Mouse (Mus musculus) heart, embryonic 15.5 days (tissue): Measurements from ENCODE around the gene Tmem221. TPM values are rescaled to one million over a fixed set of nuclear protein-coding genes. Genes with fewer than 3 reads are reported as not detected.
"Not testable (repeated sequence)": the region's sequence is repeated elsewhere in the genome, so short reads cannot be mapped to it uniquely, and the experiment has no call there.

Experiments
- ATAC-seq: fragments of 200-750 bp; cut with Nextera tagmentation; replicated peaks from 2 replicates; pipeline ENCODE4 v1.8.0; 2017; ENCODE audit warnings: low read depth, moderate TSS enrichment; ENCODE audit not compliant: insufficient number of reproducible peaks, insufficient read depth, low FRiP score
- H3K27ac ChIP-seq: fragments of 300-500 bp; sonication (generic); 2 replicates; pipeline ENCODE4 v1.5.1; 2015; ENCODE audit warnings: mild to moderate bottlenecking, inconsistent platforms
- H3K27me3 ChIP-seq: fragments of 300-500 bp; sonication (generic); 2 replicates; pipeline ENCODE4 v1.6.1; 2015; ENCODE audit warnings: inconsistent platforms
- H3K36me3 ChIP-seq: fragments of 300-500 bp; sonication (generic); 2 replicates; pipeline ENCODE4 v1.6.1; 2015; ENCODE audit warnings: mild to moderate bottlenecking, inconsistent platforms
- H3K4me1 ChIP-seq: fragments of 300-500 bp; sonication (generic); replicated peaks from 2 replicates; pipeline ENCODE4 v1.6.1; 2015; ENCODE audit warnings: inconsistent platforms
- H3K4me2 ChIP-seq: fragments of 300-500 bp; sonication (generic); 2 replicates; pipeline ENCODE4 v1.6.1; 2015; ENCODE audit warnings: inconsistent platforms, mild to moderate bottlenecking, moderate library complexity
- H3K4me3 ChIP-seq: fragments of 300-500 bp; sonication (generic); 2 replicates; pipeline ENCODE4 v1.5.1; 2015; ENCODE audit warnings: mild to moderate bottlenecking, inconsistent platforms
- H3K9ac ChIP-seq: fragments of 300-500 bp; sonication (generic); 2 replicates; pipeline ENCODE4 v1.6.1; 2015; ENCODE audit warnings: mild to moderate bottlenecking, inconsistent platforms
- H3K9me3 ChIP-seq: fragments of 300-500 bp; sonication (generic); replicated peaks from 2 replicates; pipeline ENCODE4 v1.6.1; 2016; ENCODE audit warnings: inconsistent platforms
- WGBS: fragments of 180-500 bp; shearing (Covaris S2); methylation state at CpG from one replicate; pipeline ENCODE4 v1.1.7; 2015; ENCODE audit warnings: mixed read lengths; 5-methylcytosine and 5-hydroxymethylcytosine counted together
- polyA plus RNA-seq: library from polyadenylated mRNA; unstranded; fragments of >200 nt; fragmentation: Nextera tagmentation; extraction: Ambion mirVana; gene quantifications from 2 replicates; pipeline ENCODE4 v1.2.1, GENCODE M21; 2015

The Tmem221 gene
- polyA plus RNA-seq, 1 experiment from 2014 or later, result 0.42 TPM

GRCm38 (mm10) chr8:71545053-71545452 is 13.6 kb downstream of the Tmem221 start:
- H3K9me3 ChIP-seq, result no peaks in the 10 kb centered on the region
- H3K27me3 ChIP-seq, result no peaks in the 10 kb centered on the region
- H3K27ac ChIP-seq, result no peak overlapping the region
- ATAC-seq, result no peak
- H3K4me1 ChIP-seq, result peaks cover 11% of the 10 kb centered on the region
- H3K4me3 ChIP-seq, result no peak overlapping the region
- H3K36me3 ChIP-seq, result peaks cover 28% of the 10 kb centered on the region; the same call in 1 of the 2 replicates
- no peak overlapping the region for H3K4me2 ChIP-seq
- H3K9ac ChIP-seq, result no peak overlapping the region
- WGBS, result 91% methylated on average over 11 of the region's 11 CpGs

GRCm38 (mm10) chr8:71543755-71544154 is 14.9 kb downstream of the Tmem221 start:
- Histone ChIP-seq H3K9me3 (no peaks in the 10 kb centered on the region), H3K27me3 (no peaks in the 10 kb centered on the region), H3K4me2 (peak overlapping the region; percentile 94), H3K4me1 (peaks cover 11% of the 10 kb centered on the region), H3K9ac (peak overlapping the region; percentile 86), H3K36me3 (peaks cover 26% of the 10 kb centered on the region; the same call in 1 of the 2 replicates), H3K27ac (no peak overlapping the region), H3K4me3 (peak overlapping the region; percentile 98)
- no peak for ATAC-seq
- WGBS, result 80% methylated on average over 9 of the region's 9 CpGs

GRCm38 (mm10) chr8:71542632-71543343 is 15.9 kb downstream of the Tmem221 start, which contains the start of gene Mvb12a:
TSS of gene Mvb12a (plus strand) at chr8:71542922.
- Histone ChIP-seq H3K36me3 (peaks cover 17% of the 10 kb centered on the region; the same call in 1 of the 2 replicates), H3K27me3 (no peaks in the 10 kb centered on the region), H3K4me2 (peak within 1 kb of the TSS; percentile 94), H3K9me3 (no peaks in the 10 kb centered on the region), H3K9ac (peak within 1 kb of the TSS; percentile 86), H3K4me3 (peak within 1 kb of the TSS; percentile 98), H3K4me1 (peaks cover 14% of the 10 kb centered on the region), H3K27ac (peak within 1 kb of the TSS; percentile 69)
- 0% methylated on average over 55 of the region's 55 CpGs for WGBS
- peak; percentile 94 for ATAC-seq

GRCm38 (mm10) chr8:71537028-71537867 is 21.4 kb downstream of the Tmem221 start, which contains the start of gene Bst2:
TSS of gene Bst2 (minus strand) at chr8:71537456.
- Histone ChIP-seq H3K4me2 (peak within 1 kb of the TSS; percentile 79), H3K36me3 (no peaks in the 10 kb centered on the region), H3K9ac (peak within 1 kb of the TSS; percentile 50), H3K4me3 (peak within 1 kb of the TSS; percentile 60), H3K9me3 (no peaks in the 10 kb centered on the region), H3K27ac (peak within 1 kb of the TSS; percentile 66), H3K27me3 (no peaks in the 10 kb centered on the region), H3K4me1 (peaks cover 18% of the 10 kb centered on the region)
- peak; percentile 82 for ATAC-seq
- 2% methylated on average over 37 of the region's 37 CpGs for WGBS

GRCm38 (mm10) chr8:71535663-71536062 is 23.0 kb downstream of the Tmem221 start:
- 76% methylated on average over 5 of the region's 5 CpGs for WGBS

GRCm38 (mm10) chr8:71534263-71534810 is 24.3 kb downstream of the Tmem221 start:
- Histone ChIP-seq H3K36me3 (no peaks in the 10 kb centered on the region), H3K9me3 (no peaks in the 10 kb centered on the region), H3K9ac (no peak overlapping the region), H3K4me2 (no peak overlapping the region), H3K27me3 (no peaks in the 10 kb centered on the region), H3K27ac (no peak overlapping the region), H3K4me1 (peaks cover 18% of the 10 kb centered on the region), H3K4me3 (no peak overlapping the region)
- WGBS, result 34% methylated on average over 3 of the region's 3 CpGs
- no peak for ATAC-seq

More at GRCm38 (mm10) chr8:71535663-71536062, 23.0 kb downstream of the Tmem221 start:
- Histone ChIP-seq H3K4me3 (peak overlapping the region; percentile 60), H3K27me3 (no peaks in the 10 kb centered on the region), H3K9ac (peak overlapping the region; percentile 31; the same call in 1 of the 2 replicates), H3K36me3 (no peaks in the 10 kb centered on the region), H3K9me3 (no peaks in the 10 kb centered on the region), H3K4me1 (peaks cover 18% of the 10 kb centered on the region), H3K4me2 (peak overlapping the region; percentile 79), H3K27ac (no peak overlapping the region)
- no peak for ATAC-seq

GRCm38 (mm10) chr8:71530735-71531467 is 27.8 kb downstream of the Tmem221 start:
- 61% methylated on average over 7 of the region's 12 CpGs for WGBS
- H3K4me3 ChIP-seq, H3K9me3 ChIP-seq, H3K27ac ChIP-seq, H3K36me3 ChIP-seq, H3K27me3 ChIP-seq, ATAC-seq, H3K4me2 ChIP-seq, H3K9ac ChIP-seq: not testable (repeated sequence)
- H3K4me1 ChIP-seq, result peaks cover 28% of the 10 kb centered on the region

- Histone ChIP-seq H3K9me3 (no peaks in the 10 kb centered on the region), H3K4me2 (no peak overlapping the region), H3K27me3 (peaks cover 12% of the 10 kb centered on the region), H3K9ac (no peak overlapping the region), H3K4me3 (no peak overlapping the region), H3K36me3 (no peaks in the 10 kb centered on the region), H3K27ac (peak overlapping the region; percentile 78), H3K4me1 (peaks cover 32% of the 10 kb centered on the region)
- 59% methylated on average over 11 of the region's 11 CpGs for WGBS
- peak; percentile 80 for ATAC-seq
Observed at GRCm38 (mm10) chr8:71528362-71529073, 30.2 kb downstream of the Tmem221 start.

- Histone ChIP-seq H3K27me3 (peaks cover 12% of the 10 kb centered on the region), H3K9me3 (no peaks in the 10 kb centered on the region), H3K36me3 (no peaks in the 10 kb centered on the region), H3K4me1 (peaks cover 32% of the 10 kb centered on the region), H3K27ac (peak overlapping the region; percentile 78), H3K9ac (no peak overlapping the region), H3K4me2 (no peak overlapping the region), H3K4me3 (no peak overlapping the region)
- 37% methylated on average over 3 of the region's 3 CpGs for WGBS
- no peak for ATAC-seq
Observed at GRCm38 (mm10) chr8:71527162-71527870, 31.4 kb downstream of the Tmem221 start.

- 24% methylated on average over 6 of the region's 6 CpGs for WGBS
- Histone ChIP-seq H3K9me3 (no peaks in the 10 kb centered on the region), H3K4me3 (no peak overlapping the region), H3K36me3 (no peaks in the 10 kb centered on the region), H3K27ac (peak overlapping the region; percentile 78), H3K4me1 (peaks cover 36% of the 10 kb centered on the region), H3K27me3 (peaks cover 12% of the 10 kb centered on the region), H3K9ac (no peak overlapping the region), H3K4me2 (no peak overlapping the region)
- ATAC-seq, result 0 out of 2 replicates have a peak, but pooled peaks have one; percentile 12
Observed at GRCm38 (mm10) chr8:71526272-71526671, 32.4 kb downstream of the Tmem221 start.
